Mouse (Mus musculus) neural tube, embryonic 11.5 days (tissue): ENCODE results near the gene Slc25a39. TPM values are rescaled to one million over a fixed set of nuclear protein-coding genes. Genes with fewer than 3 reads are reported as not detected.

ENCODE experiments used
- ATAC-seq: fragments of 200-750 bp; cut with Nextera tagmentation; 2 replicates; pipeline ENCODE4 v1.8.0; 2017; ENCODE audit warnings: moderate number of reproducible peaks, mild to moderate bottlenecking, moderate TSS enrichment, moderate library complexity; ENCODE audit not compliant: insufficient read depth, low FRiP score, low TSS enrichment
- DNase-seq: peaks from one replicate; pipeline ENCODE4 v3.0.0-alpha.2; 2015; ENCODE audit warnings: low spot score
- H3K27ac ChIP-seq: fragments of 300-500 bp; sonication (generic); 2 replicates; pipeline ENCODE4 v1.5.1; 2014; ENCODE audit warnings: low read depth, mild to moderate bottlenecking, low read length
- H3K27me3 ChIP-seq: fragments of 300-500 bp; sonication (generic); 2 replicates; pipeline ENCODE4 v1.6.1; 2014; ENCODE audit warnings: mild to moderate bottlenecking, low read length, mixed read lengths; ENCODE audit not compliant: control insufficient read depth, insufficient read depth
- H3K36me3 ChIP-seq: fragments of 300-500 bp; sonication (generic); 2 replicates; pipeline ENCODE4 v1.6.1; 2014; ENCODE audit warnings: mild to moderate bottlenecking, low read length, moderate library complexity, mixed read lengths; ENCODE audit not compliant: control insufficient read depth, insufficient read depth
- H3K4me1 ChIP-seq: fragments of 300-500 bp; sonication (generic); 2 replicates; pipeline ENCODE4 v1.6.1; 2014; ENCODE audit warnings: low read length, mixed read lengths; ENCODE audit not compliant: control insufficient read depth, insufficient read depth
- H3K4me2 ChIP-seq: fragments of 300-500 bp; sonication (generic); 2 replicates; pipeline ENCODE4 v1.6.1; 2014; ENCODE audit warnings: low read depth, mild to moderate bottlenecking, moderate library complexity
- H3K4me3 ChIP-seq: fragments of 300-500 bp; sonication (generic); 2 replicates; pipeline ENCODE4 v1.5.1; 2014; ENCODE audit warnings: low read depth, low read length
- H3K9ac ChIP-seq: fragments of 300-500 bp; sonication (generic); 2 replicates; pipeline ENCODE4 v1.6.1; 2014; ENCODE audit warnings: mild to moderate bottlenecking, low read length
- H3K9me3 ChIP-seq: fragments of 300-500 bp; sonication (generic); 2 replicates; pipeline ENCODE4 v1.6.1; 2016; ENCODE audit warnings: low read length; ENCODE audit not compliant: control insufficient read depth
- WGBS: fragments of 180-500 bp; shearing (Covaris S2); extraction: QIAGEN DNeasy Blood & Tissue Kit; methylation state at CpG from one replicate; pipeline ENCODE4 v1.1.7; 2014; 5-methylcytosine and 5-hydroxymethylcytosine counted together
- polyA plus RNA-seq: library from polyadenylated mRNA; unstranded; fragments of >200 nt; fragmentation: Nextera tagmentation; extraction: Ambion mirVana; gene quantifications from 2 replicates; pipeline ENCODE4 v1.2.1, GENCODE M21; 2014

The Slc25a39 gene
- polyA plus RNA-seq, 1 experiment from 2014 or later, result 184 TPM

- DNase-seq, result peak; percentile 32
- Histone ChIP-seq H3K4me1 (0 out of 2 replicates have a peak, but pooled peaks cover 4% of the 10 kb centered on the region), H3K27ac (peak overlapping the region; percentile 34; the same call in 1 of the 2 replicates), H3K9me3 (no peaks in the 10 kb centered on the region), H3K4me2 (peak overlapping the region; percentile 42), H3K9ac (peak overlapping the region; percentile 5), H3K4me3 (0 out of 2 replicates have a peak overlapping the region, but pooled peaks have one; percentile 18), H3K36me3 (no peaks in the 10 kb centered on the region), H3K27me3 (no peaks in the 10 kb centered on the region)
- WGBS, result 7% methylated on average over 23 of the region's 23 CpGs
- no peak for ATAC-seq
Observed at GRCm38 (mm10) chr11:102375196-102376173, 32.3 kb downstream of the Slc25a39 start.

GRCm38 (mm10) chr11:102374108-102374725, 33.5 kb downstream of the Slc25a39 start:
- Histone ChIP-seq H3K4me2 (no peak overlapping the region), H3K36me3 (no peaks in the 10 kb centered on the region), H3K27ac (no peak overlapping the region), H3K4me1 (0 out of 2 replicates have a peak, but pooled peaks cover 4% of the 10 kb centered on the region), H3K4me3 (no peak overlapping the region), H3K27me3 (no peaks in the 10 kb centered on the region), H3K9me3 (no peaks in the 10 kb centered on the region), H3K9ac (no peak overlapping the region)
- no peak for ATAC-seq
- no peak for DNase-seq
- WGBS, result 74% methylated on average over 7 of the region's 7 CpGs

- Histone ChIP-seq H3K4me1 (0 out of 2 replicates have a peak, but pooled peaks cover 4% of the 10 kb centered on the region), H3K9ac (peak overlapping the region; percentile 6; the same call in 1 of the 2 replicates), H3K27me3 (no peaks in the 10 kb centered on the region), H3K27ac (no peak overlapping the region), H3K36me3 (no peaks in the 10 kb centered on the region), H3K4me3 (no peak overlapping the region), H3K9me3 (no peaks in the 10 kb centered on the region), H3K4me2 (0 out of 2 replicates have a peak overlapping the region, but pooled peaks have one; percentile 3)
- WGBS, result 32% methylated on average over 2 of the region's 2 CpGs
- ATAC-seq (no peak), DNase-seq (no peak)
Observed at GRCm38 (mm10) chr11:102373646-102374045, 34.1 kb downstream of the Slc25a39 start.

- no peak overlapping the region for H3K27ac ChIP-seq
- H3K9ac ChIP-seq, result no peak overlapping the region
- no peak for DNase-seq
- no peak overlapping the region for H3K4me2 ChIP-seq
- ATAC-seq, result no peak
- H3K4me1 ChIP-seq, result 0 out of 2 replicates have a peak, but pooled peaks cover 4% of the 10 kb centered on the region
- WGBS, result 43% methylated on average over 14 of the region's 14 CpGs
- H3K27me3 ChIP-seq, result no peaks in the 10 kb centered on the region
- no peak overlapping the region for H3K4me3 ChIP-seq
- H3K36me3 ChIP-seq, result no peaks in the 10 kb centered on the region
- no peaks in the 10 kb centered on the region for H3K9me3 ChIP-seq
Observed at GRCm38 (mm10) chr11:102372936-102373335, 34.8 kb downstream of the Slc25a39 start.

GRCm38 (mm10) chr11:102371926-102372685, 35.6 kb downstream of the Slc25a39 start:
- no peak overlapping the region for H3K4me2 ChIP-seq
- H3K9ac ChIP-seq, result no peak overlapping the region
- H3K4me3 ChIP-seq, result no peak overlapping the region
- no peak overlapping the region for H3K27ac ChIP-seq
- DNase-seq (no peak), ATAC-seq (no peak)
- 0 out of 2 replicates have a peak, but pooled peaks cover 4% of the 10 kb centered on the region for H3K4me1 ChIP-seq
- no peaks in the 10 kb centered on the region for H3K9me3 ChIP-seq
- no peaks in the 10 kb centered on the region for H3K27me3 ChIP-seq
- 90% methylated on average over 12 of the region's 12 CpGs for WGBS
- no peaks in the 10 kb centered on the region for H3K36me3 ChIP-seq

- no peak overlapping the region for H3K9ac ChIP-seq
- no peak overlapping the region for H3K4me3 ChIP-seq
- DNase-seq, result no peak
- no peaks in the 10 kb centered on the region for H3K36me3 ChIP-seq
- no peaks in the 10 kb centered on the region for H3K4me1 ChIP-seq
- WGBS, result 53% methylated on average over 7 of the region's 7 CpGs
- no peak for ATAC-seq
- H3K27ac ChIP-seq, result no peak overlapping the region
- no peak overlapping the region for H3K4me2 ChIP-seq
- no peaks in the 10 kb centered on the region for H3K27me3 ChIP-seq
- no peaks in the 10 kb centered on the region for H3K9me3 ChIP-seq
Observed at GRCm38 (mm10) chr11:102370285-102370684, 37.5 kb downstream of the Slc25a39 start.

- H3K9me3 ChIP-seq, result no peaks in the 10 kb centered on the region
- no peak for ATAC-seq
- no peaks in the 10 kb centered on the region for H3K27me3 ChIP-seq
- H3K4me2 ChIP-seq, result no peak overlapping the region
- no peaks in the 10 kb centered on the region for H3K4me1 ChIP-seq
- H3K4me3 ChIP-seq, result no peak overlapping the region
- no peak overlapping the region for H3K9ac ChIP-seq
- WGBS, result 81% methylated on average over 4 of the region's 4 CpGs
- H3K36me3 ChIP-seq, result no peaks in the 10 kb centered on the region
- no peak for DNase-seq
- H3K27ac ChIP-seq, result no peak overlapping the region
Observed at GRCm38 (mm10) chr11:102369263-102369662, 38.5 kb downstream of the Slc25a39 start.

GRCm38 (mm10) chr11:102368347-102368746, 39.4 kb downstream of the Slc25a39 start:
- 78% methylated on average over 5 of the region's 5 CpGs for WGBS
- DNase-seq (no peak), ATAC-seq (no peak)
- no peaks in the 10 kb centered on the region for H3K36me3 ChIP-seq
- no peak overlapping the region for H3K4me3 ChIP-seq
- no peak overlapping the region for H3K9ac ChIP-seq
- H3K27me3 ChIP-seq, result no peaks in the 10 kb centered on the region
- no peaks in the 10 kb centered on the region for H3K9me3 ChIP-seq
- no peak overlapping the region for H3K27ac ChIP-seq
- H3K4me1 ChIP-seq, result no peaks in the 10 kb centered on the region
- no peak overlapping the region for H3K4me2 ChIP-seq
